Comparison of ENCODE assay signal across 13 mouse cellular contexts in the genomic region with DNA sequence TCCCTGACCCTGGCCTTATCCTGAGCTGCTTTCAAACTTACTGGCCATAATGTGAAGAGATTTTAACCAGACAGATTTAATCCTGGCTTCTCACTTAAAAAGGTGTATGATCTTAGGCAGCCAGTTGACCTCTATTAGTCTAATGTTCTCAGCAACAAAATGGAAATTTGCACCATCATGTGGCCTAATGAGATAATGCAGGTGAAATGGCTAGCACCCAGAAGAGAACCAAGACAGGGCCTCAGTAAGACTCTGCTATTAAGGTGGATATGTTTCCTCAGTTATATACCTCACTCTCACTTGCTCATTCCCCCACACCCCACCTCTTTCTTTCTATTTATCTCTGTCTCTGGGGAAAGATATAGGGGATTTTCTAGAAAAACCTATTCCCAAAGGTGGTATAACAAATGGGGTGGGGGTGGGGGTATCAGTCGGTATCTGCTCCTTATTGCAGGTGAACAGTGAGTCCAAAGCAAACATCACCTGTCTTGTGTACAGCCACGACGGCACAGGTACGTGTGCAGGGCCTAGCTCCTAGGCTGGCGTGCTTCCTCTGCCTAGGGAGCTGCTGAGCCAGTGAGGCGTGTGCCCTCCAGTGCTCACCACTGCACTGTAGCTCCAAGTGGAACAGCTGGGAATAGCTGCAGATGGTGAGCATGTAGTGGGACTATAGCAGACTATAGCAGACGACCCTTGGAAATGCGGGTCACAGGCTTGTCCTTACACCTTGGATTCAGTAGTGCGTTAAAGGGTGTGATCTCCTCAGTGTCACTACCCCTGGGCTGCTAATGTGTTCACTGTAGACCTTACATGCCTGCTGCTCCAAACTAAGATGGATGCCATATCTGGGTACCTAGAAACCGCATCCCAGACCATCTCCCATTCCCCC. TPM values are rescaled to one million over a fixed set of nuclear protein-coding genes. Genes with fewer than 3 reads are reported as not detected.
DNase-seq lines count a peak whose midpoint lies in the region; ATAC-seq and TF ChIP-seq lines count a peak whose summit lies in the region.
"Had no signal": no experiment of that assay in that cellular context is flagged by ENCODE, and none has a peak within 500 bp of the region (broad histone marks: within the 10 kb centered on the region; RNA-seq: fewer than 3 reads in every experiment).

No protein-coding gene starts in this region.

- WGBS in hindbrain, embryonic 16.5 days, result 93% methylated on average over 10 of the region's 10 CpGs
- 94% methylated on average over 10 of the region's 10 CpGs for WGBS in hindbrain, embryonic 13.5 days

- H3K27me3 ChIP-seq in hindbrain, embryonic 16.5 days (replicated peaks; ENCODE audit: control insufficient read depth, insufficient read depth, low read length), result no peaks in the 10 kb centered on the region
- H3K27me3 ChIP-seq in hindbrain, embryonic 13.5 days, result no peaks in the 10 kb centered on the region
- no peaks in the 10 kb centered on the region for H3K27me3 ChIP-seq in E14TG2a.4 (ENCODE audit: insufficient read depth, low read length)

- no peak overlapping the region for H3K4me2 ChIP-seq in hindbrain, embryonic 16.5 days (ENCODE audit: low read length)
- H3K4me2 ChIP-seq in hindbrain, embryonic 13.5 days, result no peak overlapping the region

- no peaks in the 10 kb centered on the region for H3K4me1 ChIP-seq in hindbrain, embryonic 16.5 days (ENCODE audit: control insufficient read depth, insufficient read depth, low read depth, low read length)
- H3K4me1 ChIP-seq in hindbrain, embryonic 13.5 days (replicated peaks), result no peaks in the 10 kb centered on the region
- H3K4me1 ChIP-seq in E14TG2a.4 (replicated peaks; ENCODE audit: low read depth, low read length), result peaks cover 4% of the 10 kb centered on the region

- H3K9ac ChIP-seq in hindbrain, embryonic 16.5 days (ENCODE audit: low read depth, low read length), result no peak overlapping the region
- H3K9ac ChIP-seq in hindbrain, embryonic 13.5 days, result no peak overlapping the region

- TF ChIP-seq CTCF in E14TG2a.4 (conservative IDR thresholded peaks at IDR 0.05; ENCODE audit: low read length), result peak; percentile 16; the same call in 1 of the 2 replicates
- peak; percentile 23; the same call in 1 of the 2 replicates for TF ChIP-seq CTCF in brain, embryonic 14.5 days (IDR thresholded peaks at IDR 0.05; ENCODE audit: borderline replicate concordance, extremely low read depth, insufficient read depth, insufficient read length)

- no peak for TF ChIP-seq POLR2A in brain, embryonic 14.5 days (IDR thresholded peaks at IDR 0.05; ENCODE audit: borderline replicate concordance, extremely low read depth, insufficient read depth, insufficient read length, poor library complexity, severe bottlenecking)

- peak; percentile 48; the same call in 1 of the 2 replicates for ATAC-seq in hindbrain, embryonic 16.5 days
- ATAC-seq in hindbrain, embryonic 13.5 days (ENCODE audit: low FRiP score), result no peak
- ATAC-seq in megakaryocyte-erythroid progenitor cell, adult 5-6 weeks (replicated peaks; ENCODE audit: low FRiP score, low TSS enrichment, poor library complexity, severe bottlenecking), result peak; percentile 44; the same call in 1 of the 2 replicates

- intact Hi-C loops in left cerebral cortex, postnatal 36 days (cut with DNase I), result no loop called here

- no peak overlapping the region for H3K4me3 ChIP-seq in hindbrain, embryonic 16.5 days (ENCODE audit: low read length)
- no peak overlapping the region for H3K4me3 ChIP-seq in hindbrain, embryonic 13.5 days
- no peak overlapping the region for H3K4me3 ChIP-seq in E14TG2a.4 (replicated peaks; ENCODE audit: low read length)

- H3K9me3 ChIP-seq in hindbrain, embryonic 16.5 days (ENCODE audit: control insufficient read depth, low read length), result no peaks in the 10 kb centered on the region
- H3K9me3 ChIP-seq in hindbrain, embryonic 13.5 days, result no peaks in the 10 kb centered on the region
- H3K9me3 ChIP-seq in E14TG2a.4 (ENCODE audit: low read length), result peaks cover 44% of the 10 kb centered on the region

- no peak overlapping the region for H3K27ac ChIP-seq in hindbrain, embryonic 16.5 days (ENCODE audit: low read depth, low read length)
- H3K27ac ChIP-seq in hindbrain, embryonic 13.5 days, result no peak overlapping the region

- H3K36me3 ChIP-seq in hindbrain, embryonic 16.5 days (ENCODE audit: control insufficient read depth, insufficient read depth, low read length), result peaks cover 27% of the 10 kb centered on the region
- H3K36me3 ChIP-seq in hindbrain, embryonic 13.5 days, result peaks cover 63% of the 10 kb centered on the region
- H3K36me3 ChIP-seq in E14TG2a.4 (ENCODE audit: insufficient read depth, low read length), result peaks cover 86% of the 10 kb centered on the region

- DNase-seq in brain, embryonic 14.5 days (ENCODE audit: low read depth), result no peak
- DNase-seq in left cerebral cortex, postnatal 36 days (ENCODE audit: low spot score in 2 of 2), result no peak
- DNase-seq in cerebellum, adult 18-20 months, result no peak
- DNase-seq in adrenal gland, postnatal 10 days, result no peak
- DNase-seq: cerebellum, adult 8-10 months; heart, postnatal 36 days; layer of hippocampus, adult 9-11 months; lung, postnatal 4 days; thymus, postnatal 36 days had no signal

RNA-seq across cellular contexts. Expression of a gene that starts 20.0 kb away (rescaled TPM):
- 538 and 563 TPM in 2 replicates for polyA plus RNA-seq in hindbrain, embryonic 16.5 days (2015; fragmentation: Nextera tagmentation; extraction: Ambion mirVana)
- polyA plus RNA-seq in hindbrain, embryonic 13.5 days (2015; fragmentation: Nextera tagmentation; extraction: Ambion mirVana), result 400 and 410 TPM in 2 replicates
- 308 and 321 TPM in 2 replicates for polyA plus RNA-seq in brain, embryonic 14.5 days (2012; rRNA removed)
- total RNA-seq in megakaryocyte-erythroid progenitor cell, adult 5-6 weeks (2014; fragmentation: Nextera tagmentation), result 0.50 and 4.7 TPM in 2 replicates
- total RNA-seq in megakaryocyte-erythroid progenitor cell, adult 5-6 weeks (2017), result 2.0 TPM in 1 of 2 replicates, not detected in the other
- 100 to 1,000 TPM; 409 to 413 TPM for total RNA-seq in left cerebral cortex, postnatal 36 days (2021)
- 10 to 100 TPM; 65.7 to 80.4 TPM for total RNA-seq in adrenal gland, postnatal 10 days (2021)

RNA-seq across cellular contexts. Expression of a gene that starts 33.0 kb away (rescaled TPM):
- 1.5 and 5.5 TPM in 2 replicates for polyA plus RNA-seq in hindbrain, embryonic 16.5 days (2015; fragmentation: Nextera tagmentation; extraction: Ambion mirVana)
- 2.3 and 2.4 TPM in 2 replicates for polyA plus RNA-seq in hindbrain, embryonic 13.5 days (2015; fragmentation: Nextera tagmentation; extraction: Ambion mirVana)
- polyA plus RNA-seq in brain, embryonic 14.5 days (2012; rRNA removed), result 2.6 and 3.9 TPM in 2 replicates
- not detected in 2 replicates for total RNA-seq in megakaryocyte-erythroid progenitor cell, adult 5-6 weeks (2014; fragmentation: Nextera tagmentation)
- total RNA-seq in megakaryocyte-erythroid progenitor cell, adult 5-6 weeks (2017), result not detected in 2 replicates
- 1 to 10 TPM in 1 of 2 experiments, under 1 TPM in 1; 0.67 to 1.0 TPM for total RNA-seq in left cerebral cortex, postnatal 36 days (2021)
- total RNA-seq in adrenal gland, postnatal 10 days (2021), result 100 to 1,000 TPM in 1 of 2 experiments, 10 to 100 TPM in 1; 63.5 to 189 TPM

RNA-seq across cellular contexts. Expression of a gene that starts 38.8 kb away (rescaled TPM):
- 86.6 and 91.6 TPM in 2 replicates for polyA plus RNA-seq in hindbrain, embryonic 16.5 days (2015; fragmentation: Nextera tagmentation; extraction: Ambion mirVana)
- polyA plus RNA-seq in hindbrain, embryonic 13.5 days (2015; fragmentation: Nextera tagmentation; extraction: Ambion mirVana), result 100 and 107 TPM in 2 replicates
- polyA plus RNA-seq in brain, embryonic 14.5 days (2012; rRNA removed), result 76.6 and 84.5 TPM in 2 replicates
- 106 and 110 TPM in 2 replicates for total RNA-seq in megakaryocyte-erythroid progenitor cell, adult 5-6 weeks (2014; fragmentation: Nextera tagmentation)
- 132 and 142 TPM in 2 replicates for total RNA-seq in megakaryocyte-erythroid progenitor cell, adult 5-6 weeks (2017)
- total RNA-seq in left cerebral cortex, postnatal 36 days (2021), result 100 to 1,000 TPM; 113 to 124 TPM
- total RNA-seq in adrenal gland, postnatal 10 days (2021), result 100 to 1,000 TPM; 114 to 153 TPM

Comparison
In these comparisons a context has a peak if more than half of its experiments do, and no peak if none do; other contexts are left out.
1. RNA of a gene that starts 20.0 kb away (total RNA-seq): 409 to 413 TPM in left cerebral cortex, postnatal 36 days and 65.7 to 80.4 TPM in adrenal gland, postnatal 10 days; 0.50 to 4.7 TPM in megakaryocyte-erythroid progenitor cell, adult 5-6 weeks; every median in the first group is over 10 times any median in the second.
2. RNA of a gene that starts 33.0 kb away (total RNA-seq): 63.5 to 189 TPM in adrenal gland, postnatal 10 days; 0.67 to 1.0 TPM in left cerebral cortex, postnatal 36 days and not detected in megakaryocyte-erythroid progenitor cell, adult 5-6 weeks; every median in the first group is over 10 times any median in the second.